Mouse (Mus musculus): ENCODE data around the gene St6galnac3.

Gene St6galnac3

GRCm38 (mm10) chr3:153296375-153297068 is 428.5 kb downstream of the St6galnac3 start:
- in situ Hi-C loops (cut with MboI, MseI) = no loop called here

DNA sequence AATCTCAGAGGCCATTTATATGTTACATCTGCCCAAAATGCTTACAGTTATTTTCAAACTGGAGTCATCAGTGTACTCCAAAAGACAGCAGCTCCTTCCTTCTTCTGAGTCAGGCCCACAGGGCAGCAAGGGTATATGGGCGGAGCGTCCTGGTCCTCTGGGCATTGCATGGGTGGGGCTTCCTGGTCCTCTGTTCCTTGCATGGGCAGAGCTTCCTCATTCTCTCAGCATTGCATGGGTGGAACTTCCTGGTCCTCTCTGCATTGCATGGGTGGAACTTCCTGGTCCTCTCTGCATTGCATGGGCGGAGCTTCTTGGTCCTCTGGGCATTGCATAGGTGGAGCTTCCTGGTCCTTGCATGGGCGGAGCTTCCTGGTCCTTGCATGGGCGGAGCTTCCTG is 432.1 kb downstream of the St6galnac3 start:
- in situ Hi-C loops (cut with MboI, MseI) = no loop called here

DNA sequence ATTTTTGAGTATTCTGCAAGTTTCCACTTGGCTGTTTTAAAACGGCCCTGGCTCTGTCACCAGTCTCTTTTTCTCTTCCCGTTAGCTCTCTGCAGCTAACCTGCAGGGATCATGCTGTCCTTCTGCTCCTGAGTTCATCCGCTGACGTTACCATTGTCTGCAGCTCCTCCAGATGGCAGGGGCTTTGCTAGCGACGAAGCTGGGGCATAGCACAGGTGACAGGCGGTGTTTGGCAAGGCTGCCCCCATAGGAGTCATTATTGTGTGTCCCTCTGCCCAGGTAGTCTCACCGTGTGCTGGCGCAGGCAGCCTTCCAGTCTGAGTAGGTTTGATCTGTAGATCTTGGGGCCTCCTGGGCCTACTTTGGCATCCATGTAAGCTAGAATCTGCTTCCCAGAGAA is 432.6 kb downstream of the St6galnac3 start:
- in situ Hi-C loops (cut with MboI, MseI) = no loop called here

DNA sequence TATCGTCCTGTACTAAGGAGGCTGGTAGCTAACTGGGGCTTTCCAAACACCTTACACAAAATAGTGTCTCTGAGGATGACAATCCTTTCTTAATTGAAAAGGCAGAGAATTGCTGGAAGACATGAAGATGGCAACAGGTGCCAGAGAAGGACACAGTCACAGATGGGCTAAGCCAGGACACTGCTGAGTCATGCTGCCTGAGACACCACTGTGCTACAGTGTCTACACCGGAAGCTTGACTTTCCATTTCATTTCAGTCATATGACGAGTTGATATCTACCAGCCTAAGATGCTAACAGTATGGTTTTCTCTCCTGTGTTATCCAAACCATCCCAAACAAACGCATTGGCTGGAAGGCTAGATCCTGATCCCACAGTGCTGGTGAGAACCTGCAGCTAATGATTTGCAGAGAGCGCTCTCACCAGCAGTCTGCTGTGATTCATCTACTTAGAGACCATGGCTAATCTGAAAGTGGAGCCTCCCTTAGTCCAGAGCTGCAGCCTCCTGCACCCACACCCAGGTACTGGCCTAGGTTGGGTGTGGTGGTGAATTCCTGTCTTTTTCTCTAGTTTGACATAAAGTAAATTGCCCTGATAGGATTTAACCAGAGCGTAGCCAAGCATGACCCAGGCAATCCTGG is 433.4 kb downstream of the St6galnac3 start:
- in situ Hi-C loops (cut with MboI, MseI) = no loop called here

- in situ Hi-C loops (cut with MboI, MseI) = no loop called here
Measured at GRCm38 (mm10) chr3:153289971-153290370, 435.0 kb downstream of the St6galnac3 start.

DNA sequence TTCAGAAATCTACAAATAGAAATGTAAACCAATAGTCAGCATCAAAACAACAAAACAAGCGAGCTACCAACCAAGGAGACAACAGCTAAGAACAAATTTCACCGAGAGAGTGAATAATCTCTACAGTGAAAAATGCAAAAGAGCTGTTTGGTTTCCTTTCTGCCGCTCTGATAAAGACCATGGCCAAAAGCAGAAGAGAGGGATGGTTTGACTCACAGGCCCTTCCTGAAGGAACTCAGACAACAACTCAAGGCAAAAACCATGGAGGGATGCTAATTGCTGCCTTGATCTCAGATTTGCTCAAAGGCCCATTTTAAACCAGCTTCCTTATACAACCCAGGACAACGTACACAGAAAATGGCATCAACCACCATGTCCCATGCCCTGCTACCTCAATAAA is 437.4 kb downstream of the St6galnac3 start:
- in situ Hi-C loops (cut with MboI, MseI) = no loop called here

GRCm38 (mm10) chr3:153287081-153287480 is 437.9 kb downstream of the St6galnac3 start:
- in situ Hi-C loops (cut with MboI, MseI) = no loop called here

- in situ Hi-C loops (cut with MboI, MseI) = no loop called here
Measured at GRCm38 (mm10) chr3:153282123-153282765, 442.7 kb downstream of the St6galnac3 start.

DNA sequence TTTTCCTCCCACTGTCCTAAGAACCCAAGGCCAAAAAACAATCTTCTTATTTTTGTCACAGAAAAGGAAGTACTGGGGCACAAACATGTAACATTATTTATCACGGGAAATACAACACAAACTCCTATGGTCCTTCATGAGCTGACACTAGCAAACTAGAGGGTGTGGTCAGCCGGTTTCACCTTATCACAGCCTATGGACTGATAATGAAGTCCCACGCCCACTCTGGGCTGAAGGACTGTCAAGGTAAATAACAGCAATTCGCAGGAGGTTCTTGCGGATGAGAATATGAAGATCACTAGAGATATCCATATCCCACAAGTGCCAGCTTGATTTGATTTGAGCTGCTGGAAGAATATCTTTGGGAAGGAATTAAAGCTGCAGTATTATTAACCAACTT is 446.7 kb downstream of the St6galnac3 start:
- in situ Hi-C loops (cut with MboI, MseI) = no loop called here

GRCm38 (mm10) chr3:153277389-153277999 is 447.5 kb downstream of the St6galnac3 start:
- in situ Hi-C loops (cut with MboI, MseI) = no loop called here

DNA sequence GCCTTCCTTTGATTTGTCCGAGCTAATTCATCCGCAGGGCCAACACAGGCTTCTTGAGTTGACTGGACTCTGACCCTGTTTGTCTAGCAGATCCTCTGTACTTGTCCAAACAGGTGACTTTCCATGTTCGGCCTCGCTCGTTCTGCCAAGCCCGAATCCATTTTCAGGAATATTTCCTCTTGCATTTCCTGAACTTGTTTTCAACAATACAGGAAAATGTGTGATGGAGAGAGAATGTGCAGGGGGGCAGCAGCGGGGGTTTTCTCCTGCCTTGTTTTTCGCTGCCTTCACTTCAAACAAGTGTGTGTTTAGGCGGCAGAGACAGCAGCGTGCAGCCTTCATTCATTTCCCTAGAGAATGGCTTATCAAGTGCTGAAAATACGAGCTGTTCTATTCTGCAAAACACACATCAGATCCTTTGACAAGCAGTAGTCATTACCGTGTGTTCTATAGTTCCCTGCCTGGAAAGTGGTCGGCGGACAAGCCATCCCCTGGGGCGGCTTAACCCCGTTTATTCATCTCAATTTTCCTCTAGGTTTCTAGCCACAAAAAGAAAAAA is 448.1 kb downstream of the St6galnac3 start:
- in situ Hi-C loops (cut with MboI, MseI) = no loop called here

GRCm38 (mm10) chr3:153276101-153276829 is 448.7 kb downstream of the St6galnac3 start:
- in situ Hi-C loops (cut with MboI, MseI) = no loop called here

GRCm38 (mm10) chr3:153272241-153272640 is 452.7 kb downstream of the St6galnac3 start:
- in situ Hi-C loops (cut with MboI, MseI) = no loop called here

DNA sequence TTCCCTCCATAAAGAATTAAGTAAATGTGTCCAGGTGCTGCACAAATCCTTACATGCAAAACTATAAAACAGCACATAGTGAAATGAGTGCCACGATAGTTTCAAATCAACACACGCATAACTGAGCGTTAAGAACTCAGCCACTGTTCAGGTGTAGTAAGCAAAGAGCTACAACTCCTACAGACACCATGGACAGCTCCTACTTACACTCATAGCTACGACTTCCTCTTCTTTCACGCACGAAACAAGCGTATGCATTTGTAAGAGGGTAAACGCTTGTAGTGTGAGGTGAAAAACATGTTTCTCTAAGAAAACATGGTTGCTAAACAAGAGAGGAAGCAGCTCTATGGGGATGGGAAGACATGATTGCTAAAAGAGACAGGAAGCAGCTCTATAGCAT is 457.6 kb downstream of the St6galnac3 start:
- in situ Hi-C loops (cut with MboI, MseI) = no loop called here

GRCm38 (mm10) chr3:153261985-153262384 is 463.0 kb downstream of the St6galnac3 start:
- in situ Hi-C loops (cut with MboI, MseI) = no loop called here

- in situ Hi-C loops (cut with MboI, MseI) = no loop called here
Measured at GRCm38 (mm10) chr3:153260225-153260933, 464.6 kb downstream of the St6galnac3 start.

DNA sequence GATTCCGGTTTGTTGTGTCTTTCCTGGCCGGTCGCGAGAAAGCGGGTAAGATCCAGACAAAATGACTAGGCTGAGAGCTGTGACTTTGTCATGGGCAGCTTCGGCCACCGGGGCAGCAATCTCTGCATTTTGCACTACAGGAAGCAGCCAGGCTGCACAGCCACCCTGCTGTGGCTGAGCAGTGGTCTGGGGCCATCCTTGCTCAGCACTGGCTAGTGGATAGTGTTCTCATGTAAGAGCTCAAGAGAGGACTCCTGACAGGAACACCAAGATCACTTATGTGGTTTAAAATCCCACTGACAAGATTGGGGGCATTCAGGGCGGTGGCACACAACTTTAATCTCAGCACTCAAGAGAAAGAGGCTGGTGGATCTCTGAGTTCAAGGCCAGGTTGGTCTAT is 469.1 kb downstream of the St6galnac3 start:
- in situ Hi-C loops (cut with MboI, MseI) = no loop called here

DNA sequence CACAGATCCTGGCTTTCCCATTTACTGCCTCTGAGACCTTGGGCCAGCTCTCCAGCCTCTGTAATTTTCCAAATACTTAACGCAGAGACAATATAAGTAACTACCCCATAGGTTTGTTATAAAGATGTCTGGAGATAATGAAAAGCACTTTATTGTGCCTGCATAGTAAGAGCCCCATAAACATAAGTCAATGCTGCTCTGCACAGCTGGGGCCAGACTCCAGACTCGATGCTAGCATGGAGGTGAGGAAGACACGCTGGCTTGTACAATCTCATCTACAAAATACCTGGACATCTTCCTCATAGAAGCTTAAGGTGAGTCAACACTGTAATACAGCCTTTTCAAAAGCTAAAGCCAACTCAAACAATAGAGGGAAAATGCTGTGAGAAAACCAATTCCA is 473.3 kb downstream of the St6galnac3 start:
- in situ Hi-C loops (cut with MboI, MseI) = no loop called here

GRCm38 (mm10) chr3:153250598-153251257 is 474.2 kb downstream of the St6galnac3 start:
- in situ Hi-C loops (cut with MboI, MseI) = no loop called here

DNA sequence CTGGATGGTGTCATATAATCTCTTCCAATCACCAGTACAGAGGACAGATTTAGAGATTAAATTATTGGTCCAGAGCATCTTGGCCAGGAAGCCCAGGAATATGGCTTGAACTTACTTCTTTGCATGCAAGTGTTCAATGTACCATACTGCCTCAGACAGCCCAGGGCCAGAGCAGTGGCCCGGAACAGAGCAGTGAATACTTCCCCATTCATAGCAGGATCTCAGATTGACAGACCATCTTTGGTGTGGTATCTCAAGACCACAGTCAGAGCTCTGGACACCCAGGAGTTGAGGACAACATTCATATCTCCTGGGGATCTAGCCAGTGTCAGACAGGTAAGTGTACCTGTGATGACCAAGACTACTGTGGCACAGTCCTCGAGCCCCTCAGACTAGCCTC is 476.1 kb downstream of the St6galnac3 start:
- in situ Hi-C loops (cut with MboI, MseI) = no loop called here

Measured in T-helper 17 cell (primary cell).